32 mouse cellular contexts compared by ENCODE assay signal in genomic region chr6:89687100-89687499, GRCm38 (mm10). TPM values are rescaled to one million over a fixed set of nuclear protein-coding genes. Genes with fewer than 3 reads are reported as not detected.
DNase-seq lines count a peak whose midpoint lies in the region; ATAC-seq and TF ChIP-seq lines count a peak whose summit lies in the region.
"Had no signal": no experiment of that assay in that cellular context is flagged by ENCODE, and none has a peak within 500 bp of the region (broad histone marks: within the 10 kb centered on the region; RNA-seq: fewer than 3 reads in every experiment).

No protein-coding gene starts in this region.

- TF ChIP-seq CTCF in kidney, postnatal 0 days (IDR thresholded peaks at IDR 0.05; ENCODE audit: low read depth), result no peak

- H3K27ac ChIP-seq in kidney, embryonic 14.5 days (ENCODE audit: low read depth, low read length), result no peak overlapping the region
- H3K27ac ChIP-seq in kidney, postnatal 0 days, result no peak overlapping the region
- H3K27ac ChIP-seq: embryonic facial prominence, embryonic 12.5 days; embryonic facial prominence, embryonic 15.5 days; gastrocnemius, adult 2 months; heart, embryonic 15.5 days; hindbrain, embryonic 10.5 days; hindbrain, embryonic 13.5 days had no signal

- H3K9me3 ChIP-seq in kidney, embryonic 14.5 days (ENCODE audit: control insufficient read depth, low read length), result no peaks in the 10 kb centered on the region
- H3K9me3 ChIP-seq in kidney, postnatal 0 days (replicated peaks; ENCODE audit: low read length), result no peaks in the 10 kb centered on the region
- H3K9me3 ChIP-seq: embryonic facial prominence, embryonic 12.5 days; embryonic facial prominence, embryonic 15.5 days; heart, embryonic 12.5 days; heart, embryonic 15.5 days; hindbrain, embryonic 10.5 days; hindbrain, embryonic 13.5 days had no signal

- no peaks in the 10 kb centered on the region for H3K36me3 ChIP-seq in kidney, embryonic 14.5 days (ENCODE audit: control insufficient read depth, insufficient read depth, low read length)
- H3K36me3 ChIP-seq in kidney, postnatal 0 days (ENCODE audit: insufficient read depth, low read length), result no peaks in the 10 kb centered on the region
- H3K36me3 ChIP-seq: embryonic facial prominence, embryonic 12.5 days; embryonic facial prominence, embryonic 15.5 days; heart, embryonic 12.5 days; heart, embryonic 15.5 days; hindbrain, embryonic 10.5 days; hindbrain, embryonic 13.5 days had no signal

- no peak for DNase-seq in kidney, adult 18-20 months
- DNase-seq in kidney, postnatal 0 days (ENCODE audit: low spot score), result peak; percentile 9
- DNase-seq in kidney, postnatal 4 days, result no peak
- DNase-seq in Muller cell, postnatal 12 days (ENCODE audit: inconsistent ontology term), result peak; percentile 9
- no peak for DNase-seq in heart, adult 18-20 months
- DNase-seq: adrenal gland, adult 2 months; adrenal gland, postnatal 14 days; cerebellum, adult 11 months; cerebellum, adult 2 months; cerebellum, adult 9-11 months; cerebellum, postnatal 25 days; forebrain, postnatal 0 days; gastrocnemius, adult 2 months; gastrocnemius, postnatal 14 days; heart, adult 11 months; heart, postnatal 10 days; heart, postnatal 36 days had no signal

- no peak overlapping the region for H3K4me3 ChIP-seq in kidney, embryonic 14.5 days (ENCODE audit: low read length)
- H3K4me3 ChIP-seq in kidney, postnatal 0 days (replicated peaks; ENCODE audit: low read depth, low read length), result no peak overlapping the region
- H3K4me3 ChIP-seq: embryonic facial prominence, embryonic 12.5 days; embryonic facial prominence, embryonic 15.5 days; gastrocnemius, adult 2 months; heart, embryonic 12.5 days; heart, embryonic 15.5 days; hindbrain, embryonic 10.5 days; hindbrain, embryonic 13.5 days had no signal

- H3K4me1 ChIP-seq in kidney, embryonic 14.5 days (ENCODE audit: control insufficient read depth, insufficient read depth, low read length), result no peaks in the 10 kb centered on the region
- no peaks in the 10 kb centered on the region for H3K4me1 ChIP-seq in kidney, postnatal 0 days (replicated peaks; ENCODE audit: insufficient read depth, low read length)
- H3K4me1 ChIP-seq: embryonic facial prominence, embryonic 12.5 days; embryonic facial prominence, embryonic 15.5 days; heart, embryonic 12.5 days; heart, embryonic 15.5 days; hindbrain, embryonic 10.5 days; hindbrain, embryonic 13.5 days had no signal

- H3K9ac ChIP-seq in kidney, embryonic 14.5 days (ENCODE audit: low read depth, low read length), result no peak overlapping the region
- H3K9ac ChIP-seq in kidney, postnatal 0 days (ENCODE audit: low read depth, low read length), result no peak overlapping the region
- H3K9ac ChIP-seq: embryonic facial prominence, embryonic 12.5 days; embryonic facial prominence, embryonic 15.5 days; forebrain, postnatal 0 days; heart, embryonic 12.5 days; heart, embryonic 15.5 days; hindbrain, embryonic 13.5 days had no signal

- no peaks in the 10 kb centered on the region for H3K27me3 ChIP-seq in kidney, embryonic 14.5 days (ENCODE audit: control insufficient read depth, insufficient read depth, low read length)
- H3K27me3 ChIP-seq in kidney, postnatal 0 days (ENCODE audit: insufficient read depth, low read length), result no peaks in the 10 kb centered on the region
- H3K27me3 ChIP-seq: embryonic facial prominence, embryonic 12.5 days; embryonic facial prominence, embryonic 15.5 days; heart, embryonic 12.5 days; heart, embryonic 15.5 days; hindbrain, embryonic 13.5 days had no signal

- no peak overlapping the region for H3K4me2 ChIP-seq in kidney, embryonic 14.5 days (replicated peaks; ENCODE audit: low read depth, low read length)
- no peak overlapping the region for H3K4me2 ChIP-seq in kidney, postnatal 0 days (ENCODE audit: low read length)
- H3K4me2 ChIP-seq: embryonic facial prominence, embryonic 12.5 days; embryonic facial prominence, embryonic 15.5 days; heart, embryonic 12.5 days; heart, embryonic 15.5 days; hindbrain, embryonic 13.5 days had no signal

- peak; percentile 77 for ATAC-seq in kidney, embryonic 14.5 days (ENCODE audit: low FRiP score, low TSS enrichment)
- no peak for ATAC-seq in kidney, postnatal 0 days (replicated peaks; ENCODE audit: low FRiP score, low read depth)
- ATAC-seq: forebrain, embryonic 14.5 days; forebrain, postnatal 0 days; hindbrain, embryonic 16.5 days had no signal

- 62% methylated on average over 1 of the region's 1 CpGs for WGBS in kidney, embryonic 14.5 days
- WGBS in kidney, postnatal 0 days, result 44% methylated on average over 1 of the region's 1 CpGs

RNA-seq across cellular contexts. Expression of gene Vmn1r40, which starts 20.2 kb away (rescaled TPM):
- not detected in 2 replicates for polyA plus RNA-seq in kidney, embryonic 14.5 days (2014; fragmentation: Nextera tagmentation; extraction: Ambion mirVana)
- not detected in 2 replicates for polyA plus RNA-seq in kidney, postnatal 0 days (2015; fragmentation: Nextera tagmentation; extraction: Ambion mirVana)
- not detected for total RNA-seq in heart, adult 18-20 months (2021)
- total RNA-seq: adrenal gland, adult 2 months; adrenal gland, postnatal 14 days; adrenal gland, postnatal 4 days; common myeloid progenitor, adult 5-6 weeks; ES-E14; forebrain, postnatal 0 days; gastrocnemius, adult 2 months; gastrocnemius, postnatal 14 days; gastrocnemius, postnatal 4 days; heart, postnatal 10 days; heart, postnatal 36 days had no signal
- polyA plus RNA-seq: adrenal gland, adult 2 months; cerebellum, adult 2 months; embryonic facial prominence, embryonic 12.5 days; embryonic facial prominence, embryonic 15.5 days; forebrain, embryonic 11.5 days; forebrain, embryonic 14.5 days; forebrain, postnatal 0 days; frontal cortex, adult 2 months; heart, embryonic 12.5 days; heart, embryonic 15.5 days; hindbrain, embryonic 10.5 days; hindbrain, embryonic 13.5 days; hindbrain, embryonic 16.5 days had no signal

RNA-seq across cellular contexts. Expression of gene Txnrd3, which starts 43.3 kb away (rescaled TPM):
- polyA plus RNA-seq in kidney, embryonic 14.5 days (2014; fragmentation: Nextera tagmentation; extraction: Ambion mirVana), result 16.0 and 21.0 TPM in 2 replicates
- 27.9 and 29.2 TPM in 2 replicates for polyA plus RNA-seq in kidney, postnatal 0 days (2015; fragmentation: Nextera tagmentation; extraction: Ambion mirVana)
- total RNA-seq in heart, adult 18-20 months (2021), result 10 to 100 TPM; 14.6 to 17.1 TPM

RNA-seq across cellular contexts. Expression of gene Vmn1r41, which starts 53.5 kb away (rescaled TPM):
- not detected in 2 replicates for polyA plus RNA-seq in kidney, embryonic 14.5 days (2014; fragmentation: Nextera tagmentation; extraction: Ambion mirVana)
- polyA plus RNA-seq in kidney, postnatal 0 days (2015; fragmentation: Nextera tagmentation; extraction: Ambion mirVana), result not detected in 2 replicates
- total RNA-seq in heart, adult 18-20 months (2021), result not detected
- total RNA-seq: adrenal gland, adult 2 months; adrenal gland, postnatal 14 days; adrenal gland, postnatal 4 days; common myeloid progenitor, adult 5-6 weeks; ES-E14; forebrain, postnatal 0 days; gastrocnemius, adult 2 months; gastrocnemius, postnatal 14 days; gastrocnemius, postnatal 4 days; heart, postnatal 10 days; heart, postnatal 36 days had no signal
- polyA plus RNA-seq: adrenal gland, adult 2 months; cerebellum, adult 2 months; embryonic facial prominence, embryonic 12.5 days; embryonic facial prominence, embryonic 15.5 days; forebrain, embryonic 11.5 days; forebrain, embryonic 14.5 days; forebrain, postnatal 0 days; frontal cortex, adult 2 months; heart, embryonic 12.5 days; heart, embryonic 15.5 days; hindbrain, embryonic 10.5 days; hindbrain, embryonic 13.5 days; hindbrain, embryonic 16.5 days had no signal

Comparison
In these comparisons a context has a peak if more than half of its experiments do, and no peak if none do; other contexts are left out.
1. DNase-seq: peak in kidney, postnatal 0 days (single experiment) and Muller cell, postnatal 12 days (single experiment); none in kidney, adult 18-20 months (single experiment), kidney, postnatal 4 days (0 of 2) and heart, adult 18-20 months (0 of 2).